Comparison of ENCODE assay signal across 7 mouse cellular contexts in genomic region chr7:143460874-143461273, GRCm38 (mm10). TPM values are rescaled to one million over a fixed set of nuclear protein-coding genes. Genes with fewer than 3 reads are reported as not detected.
DNase-seq lines count a peak whose midpoint lies in the region; ATAC-seq and TF ChIP-seq lines count a peak whose summit lies in the region.

Cdkn1c (minus strand) TSS chr7:143461050.

- H3K4me2 ChIP-seq in heart, embryonic 13.5 days: peak within 1 kb of the TSS; percentile 79
- peak within 1 kb of the TSS; percentile 63 for H3K4me2 ChIP-seq in kidney, postnatal 0 days (ENCODE audit: low read length)

- peak; percentile 49; the same call in 1 of the 2 replicates for TF ChIP-seq POLR2A in bone marrow, adult 2 months (IDR thresholded peaks at IDR 0.05; ENCODE audit: borderline replicate concordance, control insufficient read depth, low read depth, low read length)
- TF ChIP-seq POLR2A in liver, adult 2 months (IDR thresholded peaks at IDR 0.05; ENCODE audit: extremely low read depth, insufficient read depth, low read length): peak; percentile 46; the same call in 1 of the 2 replicates

- ATAC-seq in heart, embryonic 13.5 days (ENCODE audit: extremely low read depth, insufficient number of reproducible peaks, low FRiP score, low TSS enrichment): peak; percentile 76
- ATAC-seq in kidney, postnatal 0 days (replicated peaks; ENCODE audit: low FRiP score, low read depth): peak; percentile 84

- WGBS in bone marrow, adult 2 months: 23% methylated on average over 48 of the region's 48 CpGs
- WGBS in forebrain, embryonic 10.5 days: 33% methylated on average over 48 of the region's 48 CpGs
- 24% methylated on average over 39 of the region's 48 CpGs for WGBS in heart, embryonic 13.5 days
- WGBS in kidney, postnatal 0 days: 27% methylated on average over 46 of the region's 48 CpGs
- WGBS in liver, adult 2 months: 22% methylated on average over 48 of the region's 48 CpGs

- no peak for TF ChIP-seq CTCF in bone marrow, adult 2 months (IDR thresholded peaks at IDR 0.05; ENCODE audit: control insufficient read depth, insufficient read depth, low read length)
- no peak for TF ChIP-seq CTCF in kidney, postnatal 0 days (IDR thresholded peaks at IDR 0.05; ENCODE audit: low read depth)
- TF ChIP-seq CTCF in liver, adult 2 months (IDR thresholded peaks at IDR 0.05; ENCODE audit: low read depth, low read length): no peak

- peak within 1 kb of the TSS; percentile 66 for H3K4me3 ChIP-seq in bone marrow, adult 2 months (replicated peaks; ENCODE audit: control insufficient read depth, low read depth, low read length)
- H3K4me3 ChIP-seq in forebrain, embryonic 10.5 days: peak within 1 kb of the TSS; percentile 60
- peak within 1 kb of the TSS; percentile 71 for H3K4me3 ChIP-seq in heart, embryonic 13.5 days
- H3K4me3 ChIP-seq in kidney, postnatal 0 days (replicated peaks; ENCODE audit: low read depth, low read length): peak within 1 kb of the TSS; percentile 52
- H3K4me3 ChIP-seq in liver, adult 2 months (ENCODE audit: insufficient read depth, low read depth, low read length): peak within 1 kb of the TSS; percentile 68

- H3K27me3 ChIP-seq in forebrain, embryonic 10.5 days (ENCODE audit: poor library complexity, severe bottlenecking): peaks cover 91% of the 10 kb centered on the region
- peaks cover 7% of the 10 kb centered on the region; the same call in 1 of the 2 replicates for H3K27me3 ChIP-seq in heart, embryonic 13.5 days (replicated peaks)
- H3K27me3 ChIP-seq in kidney, postnatal 0 days (ENCODE audit: insufficient read depth, low read length): no peaks in the 10 kb centered on the region
- H3K27me3 ChIP-seq in liver, adult 2 months (ENCODE audit: control insufficient read depth, insufficient read depth, low read length): peaks cover 24% of the 10 kb centered on the region

- peaks cover 2% of the 10 kb centered on the region for H3K4me1 ChIP-seq in bone marrow, adult 2 months (ENCODE audit: control insufficient read depth, insufficient read depth, low read length)
- peaks cover 65% of the 10 kb centered on the region for H3K4me1 ChIP-seq in forebrain, embryonic 10.5 days
- H3K4me1 ChIP-seq in heart, embryonic 13.5 days: peaks cover 41% of the 10 kb centered on the region
- H3K4me1 ChIP-seq in kidney, postnatal 0 days (replicated peaks; ENCODE audit: insufficient read depth, low read length): no peaks in the 10 kb centered on the region
- no peaks in the 10 kb centered on the region; the same call in 1 of the 2 replicates for H3K4me1 ChIP-seq in liver, adult 2 months (ENCODE audit: control insufficient read depth, insufficient read depth, low read length)

- DNase-seq in forebrain, embryonic 10.5 days (ENCODE audit: extremely low spot score, low spot score): peak; percentile 86
- peak; percentile 91 for DNase-seq in kidney, postnatal 0 days (ENCODE audit: low spot score)
- DNase-seq in liver, adult 2 months (ENCODE audit: extremely low read depth, low read depth, low spot score): peak; percentile 48
- peak; percentile 43 to 60 for DNase-seq in monocyte, adult 2 months (ENCODE audit: low read depth in 1 of 2, low spot score in 2 of 2)
- DNase-seq in spleen, postnatal 10 days (ENCODE audit: low spot score in 2 of 2): peak; percentile 58 to 86

- H3K27ac ChIP-seq in bone marrow, adult 2 months (ENCODE audit: control insufficient read depth, insufficient read depth, low read depth, low read length, poor library complexity): no peak within 1 kb of the TSS; the same call in 1 of the 2 replicates
- peak within 1 kb of the TSS; percentile 85 for H3K27ac ChIP-seq in forebrain, embryonic 10.5 days
- peak within 1 kb of the TSS; percentile 80 for H3K27ac ChIP-seq in heart, embryonic 13.5 days (replicated peaks)
- peak within 1 kb of the TSS; percentile 68 for H3K27ac ChIP-seq in kidney, postnatal 0 days
- H3K27ac ChIP-seq in liver, adult 2 months (replicated peaks; ENCODE audit: insufficient read depth, low read depth, low read length): no peak within 1 kb of the TSS

- H3K9ac ChIP-seq in heart, embryonic 13.5 days: peak within 1 kb of the TSS; percentile 88
- H3K9ac ChIP-seq in kidney, postnatal 0 days (ENCODE audit: low read depth, low read length): peak within 1 kb of the TSS; percentile 67
- peak within 1 kb of the TSS; percentile 62 for H3K9ac ChIP-seq in liver, adult 2 months (ENCODE audit: low read depth, low read length)

- H3K79me2 ChIP-seq in liver, adult 2 months (ENCODE audit: control insufficient read depth, insufficient read depth, low read length): no peaks in the 10 kb centered on the region

- H3K36me3 ChIP-seq in forebrain, embryonic 10.5 days (replicated peaks): no peaks in the 10 kb centered on the region
- H3K36me3 ChIP-seq in heart, embryonic 13.5 days: peaks cover 3% of the 10 kb centered on the region; the same call in 1 of the 2 replicates
- H3K36me3 ChIP-seq in kidney, postnatal 0 days (ENCODE audit: insufficient read depth, low read length): no peaks in the 10 kb centered on the region
- H3K36me3 ChIP-seq in liver, adult 2 months (ENCODE audit: control insufficient read depth, insufficient read depth, low read length): no peaks in the 10 kb centered on the region

- H3K9me3 ChIP-seq in forebrain, embryonic 10.5 days: peaks cover 61% of the 10 kb centered on the region
- peaks cover 21% of the 10 kb centered on the region for H3K9me3 ChIP-seq in heart, embryonic 13.5 days
- peaks cover 17% of the 10 kb centered on the region; the same call in 1 of the 2 replicates for H3K9me3 ChIP-seq in kidney, postnatal 0 days (replicated peaks; ENCODE audit: low read length)

RNA-seq across cellular contexts. Expression of gene Cdkn1c, which starts in this region (rescaled TPM):
- polyA plus RNA-seq in bone marrow, adult 2 months (2011; ENCODE audit: insufficient read depth, insufficient read length, low replicate concordance, missing spikeins): 4.3 and 8.0 TPM in 2 replicates
- 194 and 230 TPM in 2 replicates for polyA plus RNA-seq in forebrain, embryonic 10.5 days (2016; fragmentation: Nextera tagmentation; extraction: Ambion mirVana)
- 621 and 622 TPM in 2 replicates for polyA plus RNA-seq in heart, embryonic 13.5 days (2015; fragmentation: Nextera tagmentation; extraction: Ambion mirVana)
- polyA plus RNA-seq in kidney, postnatal 0 days (2015; fragmentation: Nextera tagmentation; extraction: Ambion mirVana): 498 and 594 TPM in 2 replicates
- total RNA-seq in liver, adult 2 months (2014; rRNA removed): 2.4 and 4.4 TPM in 2 replicates
- polyA plus RNA-seq in liver, adult 2 months (2012; rRNA removed): 2.2 and 5.2 TPM in 2 replicates

Comparison
In these comparisons a context has a peak if more than half of its experiments do, and no peak if none do; other contexts are left out.
1. RNA of gene Cdkn1c (polyA plus RNA-seq): 621 to 622 TPM in heart, embryonic 13.5 days, 498 to 594 TPM in kidney, postnatal 0 days and 194 to 230 TPM in forebrain, embryonic 10.5 days; 4.3 to 8.0 TPM in bone marrow, adult 2 months and 2.2 to 5.2 TPM in liver, adult 2 months; every median in the first group is over 10 times any median in the second.
2. H3K27ac ChIP-seq: peak in forebrain, embryonic 10.5 days (single experiment), heart, embryonic 13.5 days (single experiment) and kidney, postnatal 0 days (single experiment); none in bone marrow, adult 2 months (single experiment) and liver, adult 2 months (single experiment).
3. Peak in every context shown above with its lines, with median percentiles within 50 percentile points of each other: H3K4me3 ChIP-seq, DNase-seq and H3K9ac ChIP-seq.